Mouse (Mus musculus) small intestine, adult 2 months (tissue): ENCODE results near the gene Ppp1r12a.

Experiments
- CTCF ChIP-seq: fragments of 200-500 bp; IDR thresholded peaks from 2 replicates; pipeline ENCODE4 v1.5.1; 2012; ENCODE audit warnings: low read depth, mild to moderate bottlenecking, control low read depth, inconsistent platforms, low read length, moderate library complexity, mixed read lengths; ENCODE audit not compliant: insufficient replicate concordance, insufficient read length; ENCODE audit errors: extremely low read depth
- POLR2A ChIP-seq: fragments of 200-500 bp; IDR thresholded peaks from 2 replicates; pipeline ENCODE4 v1.6.1; 2012; ENCODE audit warnings: low read depth, mild to moderate bottlenecking, control low read depth, inconsistent platforms, low read length, moderate library complexity

DNA sequence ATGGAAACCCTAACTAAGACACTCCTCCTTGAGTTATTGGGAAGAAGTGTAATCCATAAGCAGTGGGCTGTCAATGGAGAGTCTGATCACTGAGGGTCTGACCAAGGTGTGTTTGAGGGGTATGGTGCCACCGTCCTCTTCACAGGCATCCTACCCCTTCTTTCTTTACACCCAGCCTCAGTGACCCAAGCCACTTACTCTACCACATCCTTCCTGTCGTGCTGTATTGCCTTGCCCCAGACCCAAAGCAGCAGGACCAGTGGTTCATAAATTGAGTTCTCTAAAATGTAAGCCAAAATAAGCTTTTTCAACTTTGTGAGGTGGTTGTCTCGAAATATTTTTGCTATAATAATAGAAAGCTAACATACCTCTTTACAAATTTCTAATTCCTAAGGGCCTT, 22.2 kb upstream of the Ppp1r12a start:
- TF ChIP-seq CTCF (no peak), POLR2A (no peak)
